Mouse (Mus musculus) c-Kit-positive CD71-positive TER-119-positive erythroid progenitor cells, embryonic 14.5 days (primary cell): Measurements from ENCODE around the gene Mcmbp.
"Not testable (repeated sequence)": the region's sequence is repeated elsewhere in the genome, so short reads cannot be mapped to it uniquely, and the experiment has no call there.

ENCODE experiments used
- DNase-seq: peaks from one replicate; pipeline ENCODE4 v3.0.0-alpha.2; 2013; ENCODE audit warnings: low spot score

Gene Mcmbp

DNA sequence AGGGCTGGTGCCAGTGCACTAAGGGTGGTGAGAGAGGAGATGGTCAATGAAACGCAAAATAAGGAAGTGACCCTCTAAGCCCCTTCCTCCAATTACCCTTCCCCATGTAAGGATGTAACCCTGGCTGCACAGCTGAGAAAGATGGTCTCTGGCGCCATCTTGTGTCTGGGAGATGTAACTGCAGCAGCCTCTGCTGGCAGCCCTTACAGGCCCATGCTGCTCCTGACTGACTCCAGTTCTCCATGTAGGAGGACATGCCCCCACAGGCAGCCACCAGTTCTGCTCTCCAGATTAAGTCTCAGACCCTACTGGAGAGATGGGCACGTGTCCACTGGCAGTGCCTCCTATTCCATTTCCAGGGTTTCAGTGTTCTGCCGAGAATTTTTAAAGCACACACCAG, 34.6 kb downstream of the Mcmbp start:
- peak; percentile 61 for DNase-seq

DNA sequence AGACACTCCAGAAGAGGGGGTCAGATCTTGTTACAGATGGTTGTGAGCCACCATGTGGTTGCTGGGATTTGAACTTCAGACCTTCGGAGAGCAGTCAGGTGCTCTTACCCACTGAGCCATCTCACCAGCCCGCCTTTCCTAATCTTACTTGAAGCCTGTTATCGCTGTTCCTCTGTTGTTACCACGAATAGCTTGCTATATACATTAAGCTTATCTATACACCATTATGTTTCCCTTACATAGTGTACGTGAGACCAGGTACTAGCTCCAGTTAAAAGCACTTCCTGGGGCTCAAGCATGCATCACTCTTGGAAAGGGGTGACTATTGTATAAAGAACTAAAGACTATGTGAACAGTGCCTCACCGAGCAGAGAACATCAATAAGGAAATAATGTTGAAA, 40.3 kb downstream of the Mcmbp start:
- DNase-seq = not testable (repeated sequence)

DNA sequence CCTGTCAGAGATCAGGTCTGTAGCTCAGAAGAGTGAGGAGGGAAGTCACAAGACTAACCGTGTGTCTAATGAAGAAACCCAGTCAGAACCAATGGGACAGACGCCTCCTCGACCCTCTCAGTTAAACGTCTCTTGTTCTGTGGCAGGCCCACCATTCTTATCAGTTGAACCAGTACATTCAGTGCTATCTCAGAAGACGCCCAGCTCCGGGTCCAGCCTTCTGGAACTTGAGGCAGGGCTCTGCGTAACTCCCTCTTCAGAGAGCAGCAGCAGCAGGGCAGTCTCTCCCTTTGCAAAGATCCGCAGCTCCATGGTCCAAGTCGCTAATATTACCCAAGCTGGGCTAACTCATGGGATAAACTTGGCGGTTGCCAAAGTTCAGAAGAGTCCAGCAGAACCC, 45.4 kb downstream of the Mcmbp start:
- DNase-seq = peak; percentile 27

DNA sequence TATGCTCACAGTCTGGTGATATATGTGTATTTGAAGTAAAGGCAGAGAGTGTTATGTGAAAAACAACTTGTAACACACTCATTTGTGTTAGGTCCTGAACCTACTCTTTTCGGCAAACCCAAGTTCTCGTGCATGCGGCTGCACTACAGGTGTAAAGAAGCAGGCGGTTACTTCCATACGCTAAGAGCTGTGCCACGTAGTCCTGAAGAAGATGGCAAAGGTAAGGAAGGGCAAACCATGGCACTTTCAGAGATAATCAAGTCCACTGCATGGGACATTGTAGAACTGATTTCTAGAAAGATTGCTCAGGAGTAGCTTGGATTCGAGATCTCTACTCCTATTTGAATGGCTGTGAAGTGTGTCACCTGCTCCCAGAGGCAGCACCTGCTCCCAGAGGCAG, 48.1 kb downstream of the Mcmbp start:
- DNase-seq = no peak

DNA sequence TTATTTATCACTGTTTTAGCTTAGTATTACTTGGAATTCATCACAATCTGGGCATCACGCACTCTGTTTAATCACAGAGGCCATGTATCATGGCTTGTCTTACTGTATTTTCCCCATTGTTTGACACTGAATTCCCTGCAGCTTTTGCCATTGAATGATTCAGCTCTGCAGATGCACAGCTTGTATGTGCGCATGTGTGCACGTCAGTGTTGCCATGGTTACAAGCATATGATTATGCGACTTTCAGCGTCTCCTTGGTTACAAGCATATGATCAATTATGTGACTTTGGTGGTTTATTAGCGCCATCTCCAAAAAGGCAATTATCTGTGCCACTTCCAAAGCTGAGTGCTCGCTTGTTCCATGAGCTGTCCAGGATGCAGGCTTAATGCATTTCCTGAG, 49.5 kb downstream of the Mcmbp start:
- no peak for DNase-seq

DNA sequence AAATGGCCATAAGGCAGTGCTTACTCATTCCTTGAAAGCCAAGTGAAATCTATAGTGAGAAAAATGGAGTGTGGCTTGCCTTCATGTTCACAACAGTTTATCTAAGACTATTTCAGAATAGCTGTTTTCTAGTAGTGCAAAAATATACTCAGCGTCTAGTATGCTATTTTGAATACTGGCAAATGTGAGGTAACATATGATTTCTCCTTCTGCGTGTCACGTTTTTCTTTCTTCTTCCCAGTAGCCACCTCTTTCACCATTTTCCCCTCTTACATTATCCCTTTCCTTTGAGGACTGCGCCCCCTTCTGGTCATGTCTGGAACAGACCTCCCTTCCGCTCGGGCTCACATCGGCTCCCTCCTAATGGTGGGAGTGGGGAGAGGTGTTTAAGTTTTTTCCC, 50.2 kb downstream of the Mcmbp start:
- peak; percentile 82 for DNase-seq

DNA sequence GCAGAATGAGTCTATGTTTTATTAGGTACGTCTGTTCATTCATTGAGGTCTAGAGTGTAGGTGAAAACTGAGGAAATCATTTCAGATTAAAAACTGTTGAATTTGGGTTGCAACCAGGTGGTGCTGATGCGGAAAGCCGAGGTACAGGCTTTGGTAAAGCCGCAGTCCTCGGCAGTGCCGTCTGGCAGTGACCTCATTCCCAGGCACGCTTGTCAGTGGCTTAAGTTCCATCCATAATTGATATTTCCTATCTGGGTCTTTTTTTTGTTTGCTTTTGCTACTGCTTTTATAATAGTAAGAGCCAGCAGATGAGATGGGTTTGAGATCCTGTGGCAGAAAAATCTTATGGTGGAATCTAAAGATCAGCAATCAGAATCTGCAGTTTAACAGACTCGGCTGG, 50.9 kb downstream of the Mcmbp start:
- DNase-seq = no peak

DNA sequence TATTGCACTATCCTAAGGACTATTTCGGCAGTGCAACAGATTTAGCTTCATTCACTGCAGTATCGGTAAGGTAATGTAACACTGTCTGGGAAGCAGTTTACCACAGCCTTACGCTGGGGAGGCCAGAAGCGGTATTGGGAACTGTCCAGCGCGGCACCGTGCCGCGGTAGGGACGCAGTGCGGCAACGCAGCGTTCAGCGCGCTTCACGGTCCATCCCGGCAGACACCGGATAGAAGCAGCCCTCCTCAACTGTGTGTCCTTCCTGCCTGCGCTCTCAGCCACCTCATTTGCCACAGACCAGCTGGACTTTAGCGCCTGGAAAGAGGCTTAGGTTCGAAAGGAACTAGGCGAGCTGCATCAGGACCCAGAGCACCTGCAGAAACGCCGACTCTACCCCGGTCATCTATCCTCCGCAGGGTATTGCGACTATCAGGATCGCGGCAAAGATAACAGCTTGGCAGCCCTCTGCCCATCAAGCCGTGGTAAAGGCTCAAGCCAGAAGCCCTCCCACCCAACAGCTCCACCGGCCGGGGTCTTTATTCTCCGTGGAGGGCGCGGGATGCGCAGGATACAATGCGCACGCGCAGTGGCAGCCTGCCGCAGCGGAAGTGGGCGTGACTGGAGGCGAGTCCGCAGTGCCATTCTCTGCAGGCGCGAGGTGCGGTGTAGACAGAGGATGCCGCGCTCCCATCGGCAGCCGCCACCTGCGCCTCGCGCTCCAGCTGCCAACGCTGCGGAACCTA, 52.3 kb downstream of the Mcmbp start:
- peak; percentile 47 for DNase-seq

DNA sequence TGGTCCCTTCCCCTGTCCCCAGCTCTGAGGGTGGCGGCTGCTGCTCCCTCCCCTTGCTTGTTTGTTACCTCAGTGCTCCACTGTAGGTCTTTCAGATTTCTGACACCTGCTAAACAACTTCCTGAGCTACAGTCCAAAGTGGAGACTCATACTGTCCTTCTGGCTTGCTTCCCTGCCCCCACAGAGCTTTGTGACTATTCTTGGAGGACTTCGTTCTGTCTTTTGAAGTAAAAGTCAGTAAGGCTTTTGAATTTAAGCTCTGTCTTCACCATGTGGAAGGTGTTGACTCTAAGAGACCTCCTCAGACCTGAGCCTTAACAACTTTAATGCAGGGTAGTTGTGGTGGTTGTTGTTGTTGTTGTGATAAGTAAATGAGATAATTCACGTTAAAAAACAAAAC, 61.7 kb downstream of the Mcmbp start:
- DNase-seq = no peak

DNA sequence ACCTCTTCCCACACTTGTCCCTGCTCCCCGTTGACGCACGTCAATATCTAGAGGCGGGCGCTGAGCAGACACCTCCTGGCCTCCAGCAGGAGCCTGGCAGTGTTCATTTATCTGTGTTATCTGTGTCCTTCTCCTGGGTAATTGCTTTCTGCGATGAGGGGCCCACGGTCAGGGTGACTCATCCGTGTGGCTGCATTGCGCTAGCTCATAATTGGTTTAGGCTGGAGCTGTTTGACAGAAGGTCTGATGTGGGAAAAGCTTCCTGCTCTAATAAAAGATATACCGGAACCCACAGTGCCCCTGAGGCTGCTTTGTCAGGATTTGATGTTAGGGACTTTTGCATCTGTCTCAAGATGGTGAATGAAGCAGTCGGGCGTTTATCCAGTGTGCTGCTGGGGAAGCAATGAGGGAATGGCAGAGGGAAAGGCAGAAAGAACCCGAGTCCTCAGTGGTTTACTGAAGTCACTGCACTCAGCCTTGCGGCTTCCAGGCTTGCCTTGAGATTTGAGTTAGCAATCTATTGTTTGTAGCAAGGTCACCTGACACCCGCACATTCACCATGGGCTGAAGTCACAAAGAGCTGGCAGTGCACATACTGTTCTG, 67.8 kb downstream of the Mcmbp start:
- DNase-seq = peak; percentile 81

DNA sequence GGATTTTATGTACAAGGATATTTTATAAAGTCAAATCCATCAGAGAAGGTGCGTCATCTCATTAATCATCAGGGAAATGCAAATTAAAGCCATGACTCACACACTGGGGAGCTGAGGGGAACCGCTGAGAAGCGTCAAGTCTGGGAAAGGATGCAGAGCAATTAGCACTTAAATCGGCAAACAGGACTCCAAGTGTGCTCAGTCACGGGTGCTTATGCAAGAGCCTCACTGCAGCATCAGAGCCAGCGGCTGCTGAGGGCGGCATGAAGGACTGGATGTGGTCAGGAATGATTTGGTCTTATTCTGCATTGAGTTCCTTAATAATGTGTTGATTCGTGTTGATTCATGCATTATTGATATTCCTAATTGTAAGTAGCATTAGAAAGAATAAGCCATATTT, 68.3 kb downstream of the Mcmbp start:
- DNase-seq = peak; percentile 44

DNA sequence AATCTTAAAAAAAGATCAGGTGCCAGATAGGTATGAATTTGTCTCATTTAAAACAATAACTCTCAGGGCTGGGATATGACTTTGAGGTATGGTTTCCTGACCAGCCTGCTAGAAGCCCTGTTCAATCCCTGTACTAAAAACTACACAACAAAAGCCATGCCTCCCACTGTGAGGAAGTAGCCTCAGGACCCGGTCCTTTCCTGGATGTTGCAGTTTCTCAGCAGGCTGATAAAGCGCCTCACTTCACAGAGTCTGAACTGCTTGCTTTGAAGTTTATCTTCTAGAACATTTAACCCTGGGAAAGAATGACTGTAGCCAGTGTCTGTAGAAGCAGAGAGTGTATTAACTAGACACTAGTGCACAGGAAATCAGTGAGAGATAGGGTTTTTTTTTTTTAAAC, 71.5 kb downstream of the Mcmbp start:
- no peak for DNase-seq

DNA sequence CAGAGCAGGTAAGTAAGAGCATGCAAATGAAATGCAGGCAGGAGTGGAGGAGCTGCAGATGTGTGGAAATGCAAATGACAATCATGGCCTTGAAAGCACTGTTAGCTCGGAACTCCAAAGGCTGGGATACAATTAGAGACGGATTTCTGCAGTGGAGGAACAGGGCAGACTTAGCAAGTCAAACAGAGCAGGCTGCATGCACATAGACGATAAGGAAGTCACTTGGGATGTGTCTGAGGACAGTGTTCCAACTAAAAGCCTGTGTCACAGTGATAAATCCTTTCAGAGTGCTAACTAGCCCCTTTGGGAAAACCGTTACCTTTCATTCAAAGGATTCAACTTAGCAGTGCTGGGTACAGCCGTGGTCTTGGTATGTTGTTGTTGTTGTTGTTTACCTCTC, 72.5 kb downstream of the Mcmbp start:
- peak; percentile 37 for DNase-seq

DNA sequence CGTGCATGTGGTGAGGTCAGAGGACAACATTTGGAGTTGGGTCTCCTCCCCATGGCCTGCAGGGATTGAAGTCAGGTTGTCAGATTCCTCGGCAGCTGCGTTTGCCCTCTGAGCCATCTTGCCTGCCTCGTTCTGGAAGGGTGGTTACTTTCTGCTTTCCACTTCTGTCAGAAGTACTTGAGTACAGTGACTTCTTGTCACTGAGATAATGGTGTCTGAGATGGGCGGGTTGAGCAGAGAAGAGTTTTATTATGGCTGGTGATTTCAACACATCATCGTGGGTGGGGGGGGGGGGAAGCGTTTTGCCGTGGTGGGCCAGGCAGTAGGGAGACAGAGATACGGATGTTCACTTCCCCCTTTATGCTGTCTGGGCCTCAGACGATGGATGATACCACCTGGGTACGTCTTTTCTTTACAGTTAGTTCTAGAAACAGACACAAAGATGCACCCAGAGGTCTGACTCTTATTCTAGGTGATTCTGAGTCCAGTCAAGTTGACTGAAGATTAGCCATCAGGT, 75.4 kb downstream of the Mcmbp start:
- DNase-seq = no peak

DNA sequence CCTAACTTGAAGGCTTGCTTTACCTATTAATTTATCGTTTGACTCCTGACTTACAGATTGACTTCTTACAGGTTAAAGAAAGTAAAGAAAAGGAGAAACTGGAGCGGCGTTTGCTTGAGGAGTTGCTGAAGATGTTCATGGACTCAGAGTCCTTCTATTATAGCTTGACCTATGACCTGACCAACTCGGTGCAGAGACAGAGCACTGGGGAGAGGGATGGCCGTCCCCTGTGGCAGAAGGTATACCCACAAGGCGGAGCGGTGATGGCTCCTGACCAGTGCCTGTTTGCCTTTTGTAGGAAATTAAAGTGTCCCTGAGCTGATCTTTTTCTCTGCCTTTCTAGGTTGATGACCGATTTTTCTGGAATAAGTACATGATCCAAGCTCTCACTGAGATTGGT, 76.4 kb downstream of the Mcmbp start:
- DNase-seq = no peak

DNA sequence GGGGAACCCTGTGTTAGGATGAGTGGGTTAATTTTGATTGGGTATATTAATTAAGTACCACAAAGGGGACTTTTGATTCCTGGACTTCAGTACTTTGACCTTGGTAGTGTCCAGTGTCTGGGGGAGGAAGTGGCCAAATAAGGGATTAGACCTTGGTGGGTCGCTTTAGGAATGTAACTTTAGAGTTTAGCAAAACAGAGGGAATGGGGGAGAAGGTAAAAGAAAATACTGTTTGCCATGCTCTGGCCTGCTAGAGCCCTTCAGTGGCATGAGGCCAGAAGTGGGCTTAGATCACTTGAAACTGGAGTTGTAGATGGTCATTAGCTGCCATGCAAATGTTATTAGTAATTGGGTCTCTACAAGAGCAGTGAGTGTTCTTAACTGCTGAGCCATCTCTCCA, 83.3 kb downstream of the Mcmbp start:
- no peak for DNase-seq
